Mouse (Mus musculus) heart, postnatal 10 days (tissue): ENCODE measurements around the gene Zbtb12. TPM values are rescaled to one million over a fixed set of nuclear protein-coding genes. Genes with fewer than 3 reads are reported as not detected.
"Not testable (repeated sequence)": the region's sequence is repeated elsewhere in the genome, so short reads cannot be mapped to it uniquely, and the experiment has no call there.

Experiments
- DNase-seq, 2 experiments: peaks; one replicate each; pipeline ENCODE4 v3.0.0; 2021
- intact Hi-C: fragments of 180-260 bp; cut with DNase I; formaldehyde crosslinking; loops from one replicate; pipeline ENCODE4 v1.15.1; 2025
- total RNA-seq, 2 experiments: library from RNA; stranded (reverse); gene quantifications; 2 replicates each; pipeline ENCODE4 v1.2.3; 2021

The Zbtb12 gene
- total RNA-seq, 2 experiments from 2014 or later: 5.5 to 9.3 TPM

- intact Hi-C loops: no loop called here
- DNase-seq: peak; percentile 62 to 72
Measured at GRCm38 (mm10) chr17:34899053-34899889, 20.0 kb downstream of the Zbtb12 start.

DNA sequence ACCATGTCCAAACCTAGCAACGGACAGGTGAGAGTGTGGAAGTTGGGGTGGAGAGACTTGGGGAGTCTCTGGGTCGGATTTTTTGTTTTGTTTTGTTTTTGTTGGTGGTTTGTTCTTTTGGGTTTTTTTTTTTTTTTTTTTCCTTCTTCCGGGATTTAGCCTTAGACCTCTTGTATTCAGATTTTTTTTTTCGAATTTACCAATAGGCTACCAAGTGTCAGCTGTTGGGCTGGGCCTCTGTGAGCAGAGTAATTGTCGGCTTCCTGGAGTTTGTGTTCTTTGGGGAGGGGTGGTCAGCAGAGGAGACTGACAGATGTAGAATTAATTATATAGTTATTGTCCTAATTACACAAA is 20.6 kb downstream of the Zbtb12 start:
- intact Hi-C loops: no loop called here
- peak in 1 of 2 experiments; percentile 41 for DNase-seq

GRCm38 (mm10) chr17:34900826-34901225 is 21.5 kb downstream of the Zbtb12 start:
- DNase-seq, intact Hi-C loops: not testable (repeated sequence)

- DNase-seq, intact Hi-C loops: not testable (repeated sequence)
Measured at GRCm38 (mm10) chr17:34901948-34902347, 22.7 kb downstream of the Zbtb12 start.

- intact Hi-C loops: no loop called here
Measured at GRCm38 (mm10) chr17:34902895-34903294, 23.6 kb downstream of the Zbtb12 start.

GRCm38 (mm10) chr17:34910982-34911381 is 31.7 kb downstream of the Zbtb12 start:
- no peak for DNase-seq
- intact Hi-C loops: loop anchor here (5.0 kb wide), 2 partner anchors 36 to 71 kb away; partner anchors contain the start of gene Lsm2

More at GRCm38 (mm10) chr17:34902895-34903294, 23.6 kb downstream of the Zbtb12 start:
- DNase-seq: no peak

DNA sequence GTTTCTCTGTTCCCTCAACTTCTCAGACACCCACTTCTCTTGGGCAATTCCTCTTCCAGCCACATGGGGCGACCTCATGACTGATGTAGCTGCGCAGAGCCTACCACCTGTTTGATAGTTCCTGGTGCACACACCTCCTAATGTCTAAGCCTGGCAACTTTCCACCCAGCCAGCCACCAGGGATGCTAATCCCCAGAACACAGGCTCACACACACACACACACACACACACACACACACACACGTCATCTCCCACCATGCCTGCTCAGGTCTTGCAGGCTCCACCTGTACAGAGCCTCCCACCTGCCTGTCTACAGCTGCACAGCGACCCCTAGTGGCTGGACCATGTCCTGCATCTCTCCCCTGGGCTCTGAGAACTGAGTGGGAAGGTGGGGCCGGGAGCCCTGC is 32.7 kb downstream of the Zbtb12 start:
- DNase-seq: peak; percentile 65 to 85
- intact Hi-C loops: loop anchor here (2.0 to 5.0 kb wide), 3 partner anchors 35 to 70 kb away; partner anchors contain the start of gene Lsm2

GRCm38 (mm10) chr17:34913930-34914665 is 34.8 kb downstream of the Zbtb12 start, which contains the start of gene Slc44a4:
Slc44a4 (plus strand) TSS chr17:34914466.
- no peak for DNase-seq
- intact Hi-C loops: loop anchor here (2.0 to 5.0 kb wide), 3 partner anchors 33 to 68 kb away; partner anchors contain the start of gene Lsm2

- peak in 1 of 2 experiments; percentile 29 for DNase-seq
Measured at GRCm38 (mm10) chr17:34915410-34915831, 36.1 kb downstream of the Zbtb12 start.

GRCm38 (mm10) chr17:34916316-34916715 is 37.0 kb downstream of the Zbtb12 start:
- intact Hi-C loops: no loop called here
- no peak for DNase-seq

More at GRCm38 (mm10) chr17:34915410-34915831, 36.1 kb downstream of the Zbtb12 start:
- intact Hi-C loops: no loop called here

GRCm38 (mm10) chr17:34917188-34917587 is 37.9 kb downstream of the Zbtb12 start:
- no peak for DNase-seq
- intact Hi-C loops: no loop called here

- intact Hi-C loops: no loop called here
- DNase-seq: no peak
Measured at GRCm38 (mm10) chr17:34922939-34923338, 43.7 kb downstream of the Zbtb12 start.

DNA sequence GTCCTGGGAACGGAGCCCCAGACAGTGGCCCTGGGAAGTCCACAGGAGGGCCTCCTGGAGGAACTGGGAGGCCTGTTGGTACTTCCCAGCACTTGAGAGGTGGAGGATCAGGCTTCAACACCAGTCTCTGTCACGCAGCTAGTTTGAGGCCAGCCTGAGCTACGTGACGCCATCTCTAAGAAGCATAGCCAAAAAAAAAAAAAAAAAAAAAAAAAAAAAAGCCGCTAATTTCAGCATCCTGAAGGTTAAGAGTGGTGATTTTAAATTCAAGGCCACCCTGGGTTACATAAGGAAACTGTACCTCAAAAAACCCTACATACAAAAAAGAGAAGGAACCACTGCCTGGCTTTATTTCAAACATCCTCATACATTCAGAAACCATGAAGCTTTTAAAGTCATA is 45.0 kb downstream of the Zbtb12 start:
- intact Hi-C loops: no loop called here
- no peak for DNase-seq

GRCm38 (mm10) chr17:34927306-34928019 is 48.2 kb downstream of the Zbtb12 start:
- intact Hi-C loops: no loop called here
- no peak for DNase-seq

GRCm38 (mm10) chr17:34928841-34929240 is 49.6 kb downstream of the Zbtb12 start:
- intact Hi-C loops: no loop called here
- DNase-seq: no peak

DNA sequence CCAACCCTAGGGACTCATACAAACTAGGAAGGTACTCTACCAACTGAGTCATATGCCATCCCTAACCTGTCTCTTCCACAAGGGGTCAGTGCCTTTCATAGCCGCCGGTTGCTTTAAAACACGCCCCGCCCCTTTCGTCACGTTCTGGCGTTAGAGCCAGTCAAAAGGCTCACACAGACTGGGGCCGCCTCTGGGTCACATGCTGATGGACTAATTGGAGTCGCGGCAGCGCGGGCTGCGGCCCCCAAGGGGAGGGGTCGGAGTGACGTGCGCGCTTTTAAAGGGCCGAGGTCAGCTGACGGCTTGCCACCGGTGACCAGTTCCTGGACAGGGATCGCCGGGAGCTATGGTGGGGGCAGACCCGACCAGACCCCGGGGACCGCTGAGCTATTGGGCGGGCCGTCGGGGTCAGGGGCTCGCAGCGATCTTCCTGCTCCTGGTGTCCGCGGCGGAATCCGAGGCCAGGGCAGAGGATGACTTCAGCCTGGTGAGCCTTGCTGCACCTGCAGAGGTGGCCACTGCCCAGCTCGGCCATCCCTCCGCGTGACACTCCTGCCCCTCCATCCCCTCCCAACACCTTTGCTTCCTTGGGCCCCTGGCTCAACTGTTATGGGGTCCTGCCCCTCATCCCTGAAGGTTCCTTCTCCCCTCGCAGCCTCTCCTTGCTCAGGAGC is 51.9 kb downstream of the Zbtb12 start, which contains the start of gene Neu1:
Gene Neu1, plus strand, starts transcription at position 193 of the 674 bp plus-strand sequence.
- peak; percentile 99 for DNase-seq
- intact Hi-C loops: loop anchor here (2.0 to 5.0 kb wide), 2 partner anchors 16 to 289 kb away; partner anchors contain the start of gene Fkbpl

DNA sequence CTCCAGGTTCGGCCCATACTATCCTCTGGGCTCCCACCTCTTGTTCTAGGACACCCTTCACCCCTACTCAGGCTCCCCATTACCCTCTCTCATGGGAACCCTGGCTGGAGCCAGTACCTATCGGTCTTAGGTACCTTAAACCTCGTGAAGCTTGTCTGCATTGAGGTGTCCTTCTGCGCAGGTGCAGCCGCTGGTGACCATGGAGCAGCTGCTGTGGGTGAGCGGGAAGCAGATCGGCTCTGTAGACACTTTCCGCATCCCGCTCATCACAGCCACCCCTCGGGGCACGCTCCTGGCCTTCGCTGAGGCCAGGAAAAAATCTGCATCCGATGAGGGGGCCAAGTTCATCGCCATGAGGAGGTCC is 52.4 kb downstream of the Zbtb12 start:
- DNase-seq: peak in 1 of 2 experiments; percentile 15
- intact Hi-C loops: loop anchor here (2.0 to 5.0 kb wide), 2 partner anchors 15 to 289 kb away; partner anchors contain the start of gene Fkbpl

DNA sequence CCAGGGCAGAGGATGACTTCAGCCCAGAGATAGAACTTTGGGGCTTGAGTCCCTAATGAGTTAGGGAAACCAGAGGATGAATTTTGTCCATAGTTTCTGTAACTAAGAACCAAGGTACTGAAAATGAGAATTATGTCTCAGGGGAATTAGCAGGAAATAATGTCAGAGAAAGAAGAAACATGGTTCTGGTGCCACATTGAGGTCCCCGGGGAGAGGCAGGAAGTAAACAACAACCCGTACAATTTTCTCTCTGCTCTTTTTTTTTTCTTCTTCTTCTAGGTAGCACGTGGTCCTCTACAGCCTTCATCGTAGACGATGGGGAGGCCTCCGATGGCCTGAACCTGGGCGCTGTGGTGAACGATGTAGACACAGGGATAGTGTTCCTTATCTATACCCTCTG is 53.0 kb downstream of the Zbtb12 start:
- intact Hi-C loops: loop anchor here (5.0 kb wide), 1 partner anchor 290 kb away; the partner anchor contains the start of gene Fkbpl

DNA sequence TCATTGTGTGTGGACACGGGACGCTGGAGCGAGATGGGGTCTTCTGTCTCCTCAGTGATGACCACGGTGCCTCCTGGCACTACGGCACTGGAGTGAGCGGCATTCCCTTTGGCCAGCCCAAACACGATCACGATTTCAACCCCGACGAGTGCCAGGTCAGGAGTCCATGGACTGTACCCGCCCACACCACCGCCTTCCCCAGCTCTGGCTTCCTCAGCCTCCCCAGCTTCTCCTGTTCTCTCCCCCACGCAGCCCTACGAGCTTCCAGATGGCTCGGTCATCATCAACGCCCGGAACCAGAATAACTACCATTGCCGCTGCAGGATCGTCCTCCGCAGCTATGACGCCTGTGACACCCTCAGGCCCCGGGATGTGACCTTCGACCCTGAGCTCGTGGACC is 54.7 kb downstream of the Zbtb12 start:
- intact Hi-C loops: loop anchor here (5.0 kb wide), 1 partner anchor 292 kb away; the partner anchor contains the start of gene Fkbpl
- DNase-seq: no peak

More for the DNA sequence above, 53.0 kb downstream of the Zbtb12 start:
- no peak for DNase-seq
